ENCODE assay signal across 11 mouse cellular contexts in the genomic region with DNA sequence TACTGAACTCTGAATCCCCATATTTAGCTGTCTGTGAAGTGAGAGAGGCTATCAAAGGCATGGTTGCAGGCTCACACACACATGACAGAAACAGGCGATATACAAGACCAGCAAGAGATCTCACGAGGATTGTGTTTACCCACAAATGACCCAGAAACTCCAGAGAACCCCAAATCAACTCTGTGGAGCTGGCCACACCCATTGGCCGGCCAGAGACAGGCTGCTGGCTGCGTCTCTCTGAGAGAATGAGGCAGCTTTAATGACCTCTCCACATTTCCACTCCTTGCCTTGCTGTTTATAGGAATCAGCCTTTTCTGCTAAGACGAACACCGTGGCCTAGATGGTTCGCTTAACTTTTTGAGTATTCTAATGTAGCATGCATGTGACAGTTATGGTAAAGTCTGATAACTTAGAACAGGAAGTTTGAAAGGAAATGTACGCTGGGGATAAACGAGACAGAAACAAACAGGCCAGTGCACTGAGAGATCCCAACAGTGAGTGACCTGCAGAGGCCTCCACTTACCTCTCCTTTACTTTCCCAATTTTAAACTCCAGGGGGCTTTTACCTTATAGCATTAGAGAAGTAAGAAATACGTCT.
A peak's percentile ranks its signal among the peaks of the same experiment; 100 is the strongest.
DNase-seq lines count a peak whose midpoint lies in the region; ATAC-seq and TF ChIP-seq lines count a peak whose summit lies in the region.
"Had no signal": no experiment of that assay in that cellular context is flagged by ENCODE, and none has a peak within 500 bp of the region (broad histone marks: within the 10 kb centered on the region; RNA-seq: fewer than 3 reads in every experiment).

No protein-coding gene starts in this region.

- peak overlapping the region; percentile 79 for H3K27ac ChIP-seq in heart, embryonic 10.5 days
- peak overlapping the region; percentile 99 for H3K27ac ChIP-seq in MEL (ENCODE audit: control insufficient read depth, low read depth, low read length)
- peak overlapping the region; percentile 47 for H3K27ac ChIP-seq in heart, embryonic 11.5 days (ENCODE audit: low read depth, low read length)
- peak overlapping the region; percentile 58 for H3K27ac ChIP-seq in liver, embryonic 16.5 days (ENCODE audit: low read length)
- H3K27ac ChIP-seq in forebrain, embryonic 14.5 days (ENCODE audit: low read depth, low read length): no peak overlapping the region

- ATAC-seq in heart, embryonic 11.5 days (replicated peaks; ENCODE audit: insufficient number of reproducible peaks, low FRiP score, low TSS enrichment): no peak
- ATAC-seq in liver, embryonic 16.5 days (ENCODE audit: low read depth): peak; percentile 23; the same call in 1 of the 2 replicates
- ATAC-seq in forebrain, embryonic 14.5 days: no peak
- ATAC-seq: activated CD4-positive, CD25-positive, alpha-beta regulatory T cell, adult 4 months had no signal

- peak overlapping the region; percentile 67 for H3K9ac ChIP-seq in MEL (ENCODE audit: control insufficient read depth, low read depth, low read length, poor library complexity, severe bottlenecking)
- 0 out of 2 replicates have a peak overlapping the region, but pooled peaks have one; percentile 44 for H3K9ac ChIP-seq in heart, embryonic 11.5 days (ENCODE audit: low read depth, low read length)
- H3K9ac ChIP-seq in liver, embryonic 16.5 days (ENCODE audit: low read depth, low read length): 0 out of 2 replicates have a peak overlapping the region, but pooled peaks have one; percentile 17
- no peak overlapping the region for H3K9ac ChIP-seq in forebrain, embryonic 14.5 days (ENCODE audit: low read length)

- no peaks in the 10 kb centered on the region for H3K27me3 ChIP-seq in heart, embryonic 10.5 days (ENCODE audit: insufficient read depth, poor library complexity, severe bottlenecking)
- 0 out of 4 replicates have a peak, but pooled peaks cover 0 to under 1% of the 10 kb centered on the region in 2 experiments for H3K27me3 ChIP-seq in MEL (ENCODE audit: control insufficient read depth in 1 of 2, insufficient read depth in 2 of 2, low read length in 2 of 2)
- no peaks in the 10 kb centered on the region for H3K27me3 ChIP-seq in heart, embryonic 11.5 days (ENCODE audit: control insufficient read depth, insufficient read depth, low read length)
- peaks cover 3% of the 10 kb centered on the region; the same call in 1 of the 2 replicates for H3K27me3 ChIP-seq in liver, embryonic 16.5 days (ENCODE audit: control insufficient read depth, insufficient read depth, low read depth, low read length)
- H3K27me3 ChIP-seq in forebrain, embryonic 14.5 days (replicated peaks; ENCODE audit: control insufficient read depth, insufficient read depth, low read length): no peaks in the 10 kb centered on the region
- H3K27me3 ChIP-seq: CH12.LX had no signal

- TF ChIP-seq RAD21 in MEL (IDR thresholded peaks at IDR 0.05; ENCODE audit: low read depth, low read length): no peak; the same call in 1 of the 2 replicates

- peak; percentile 35 to 56; a peak in 2 of 4 replicates for TF ChIP-seq POLR2A in MEL (IDR thresholded peaks at IDR 0.05; ENCODE audit: control insufficient read depth in 1 of 2, insufficient read depth in 1 of 2, low read depth in 1 of 2, low read length in 2 of 2, poor library complexity in 1 of 2)

- peak; percentile 93 to 94 for TF ChIP-seq EP300 in MEL (IDR thresholded peaks at IDR 0.05; ENCODE audit: low read depth in 1 of 2, low read length in 2 of 2)

- no peak for DNase-seq in heart, embryonic 10.5 days (ENCODE audit: low spot score)
- no peak for DNase-seq in heart, postnatal 4 days
- DNase-seq in MEL (ENCODE audit: low read depth, low spot score): peak; percentile 87
- no peak for DNase-seq in forebrain, embryonic 14.5 days (ENCODE audit: low spot score)
- no peak for DNase-seq in cerebellum, adult 18-20 months
- DNase-seq in retina, postnatal 1 day: no peak
- DNase-seq: kidney, adult 11 months had no signal

- no peak overlapping the region for H3K4me2 ChIP-seq in heart, embryonic 11.5 days
- peak overlapping the region; percentile 16; the same call in 1 of the 2 replicates for H3K4me2 ChIP-seq in liver, embryonic 16.5 days (ENCODE audit: low read depth, low read length)
- no peak overlapping the region for H3K4me2 ChIP-seq in forebrain, embryonic 14.5 days (ENCODE audit: low read length)

- no peaks in the 10 kb centered on the region for H3K9me3 ChIP-seq in heart, embryonic 10.5 days
- H3K9me3 ChIP-seq in MEL (replicated peaks; ENCODE audit: insufficient read depth, low read length): no peaks in the 10 kb centered on the region
- H3K9me3 ChIP-seq in heart, embryonic 11.5 days (replicated peaks; ENCODE audit: control insufficient read depth, low read length): no peaks in the 10 kb centered on the region
- peaks cover 3% of the 10 kb centered on the region; the same call in 1 of the 2 replicates for H3K9me3 ChIP-seq in liver, embryonic 16.5 days (replicated peaks; ENCODE audit: control insufficient read depth, low read length)
- H3K9me3 ChIP-seq in forebrain, embryonic 14.5 days (replicated peaks; ENCODE audit: control insufficient read depth, low read length): no peaks in the 10 kb centered on the region

- no peak overlapping the region for H3K4me3 ChIP-seq in heart, embryonic 10.5 days
- H3K4me3 ChIP-seq in MEL (ENCODE audit: control insufficient read depth in 1 of 2, insufficient read depth in 1 of 2, low read depth in 2 of 2, low read length in 2 of 2): peak overlapping the region; percentile 23 to 33
- no peak overlapping the region for H3K4me3 ChIP-seq in heart, embryonic 11.5 days (ENCODE audit: low read depth, low read length)
- H3K4me3 ChIP-seq in liver, embryonic 16.5 days (ENCODE audit: low read depth, low read length): no peak overlapping the region
- no peak overlapping the region for H3K4me3 ChIP-seq in forebrain, embryonic 14.5 days (ENCODE audit: low read depth, low read length)

- peak in 2 of 3 experiments; percentile 15; a peak in 2 of 6 replicates for TF ChIP-seq CTCF in MEL (IDR thresholded peaks at IDR 0.05 in 2 of 3, conservative IDR thresholded peaks at IDR 0.05 in 1 of 3; ENCODE audit: control insufficient read depth in 1 of 3, insufficient read depth in 1 of 3, low read depth in 2 of 3, low read length in 3 of 3, poor library complexity in 1 of 3, severe bottlenecking in 1 of 3)

- H3K36me3 ChIP-seq in heart, embryonic 10.5 days: peaks cover 29% of the 10 kb centered on the region
- peaks cover 0 to 30% of the 10 kb centered on the region in 2 experiments; a peak in 2 of 4 replicates for H3K36me3 ChIP-seq in MEL (ENCODE audit: control insufficient read depth in 1 of 2, insufficient read depth in 2 of 2, low read length in 2 of 2)
- peaks cover 4% of the 10 kb centered on the region; the same call in 1 of the 2 replicates for H3K36me3 ChIP-seq in heart, embryonic 11.5 days (ENCODE audit: control insufficient read depth, insufficient read depth, low read length)
- H3K36me3 ChIP-seq in liver, embryonic 16.5 days (ENCODE audit: control insufficient read depth, insufficient read depth): no peaks in the 10 kb centered on the region
- H3K36me3 ChIP-seq in forebrain, embryonic 14.5 days (ENCODE audit: control insufficient read depth, insufficient read depth, low read length): 0 out of 2 replicates have a peak, but pooled peaks cover 4% of the 10 kb centered on the region

- WGBS in heart, embryonic 10.5 days: 62% methylated on average over 10 of the region's 10 CpGs
- WGBS in heart, embryonic 11.5 days (ENCODE audit: insufficient replicate concordance): 55% methylated on average over 10 of the region's 10 CpGs
- WGBS in liver, embryonic 16.5 days (ENCODE audit: insufficient replicate concordance): 14% methylated on average over 10 of the region's 10 CpGs
- 88% methylated on average over 10 of the region's 10 CpGs for WGBS in forebrain, embryonic 14.5 days

- H3K79me2 ChIP-seq in MEL (ENCODE audit: control insufficient read depth, insufficient read depth, low read length, poor library complexity): no peaks in the 10 kb centered on the region; the same call in 1 of the 2 replicates

- peaks cover 85% of the 10 kb centered on the region for H3K4me1 ChIP-seq in heart, embryonic 10.5 days
- peaks cover 15 to 32% of the 10 kb centered on the region in 2 experiments for H3K4me1 ChIP-seq in MEL (ENCODE audit: control insufficient read depth in 1 of 2, insufficient read depth in 2 of 2, low read length in 2 of 2)
- H3K4me1 ChIP-seq in heart, embryonic 11.5 days (ENCODE audit: control insufficient read depth, insufficient read depth, low read length): peaks cover 84% of the 10 kb centered on the region
- peaks cover 39% of the 10 kb centered on the region for H3K4me1 ChIP-seq in liver, embryonic 16.5 days (ENCODE audit: control insufficient read depth, low read depth, low read length)
- H3K4me1 ChIP-seq in forebrain, embryonic 14.5 days (ENCODE audit: control insufficient read depth, insufficient read depth, low read length): peaks cover 2% of the 10 kb centered on the region; the same call in 1 of the 2 replicates

TF ChIP-seq in MEL, 35 proteins besides CTCF, POLR2A, EP300 and RAD21 (continues in another document):
- TF ChIP-seq USF1 (IDR thresholded peaks at IDR 0.05; ENCODE audit: low read depth, low read length) (peak; percentile 75), SMC3 (IDR thresholded peaks at IDR 0.05; ENCODE audit: low read depth, low read length) (peak; percentile 11; the same call in 1 of the 2 replicates), MAZ (IDR thresholded peaks at IDR 0.05; ENCODE audit: low read depth, low read length) (peak; percentile 57), TBP (IDR thresholded peaks at IDR 0.05; ENCODE audit: low read depth, low read length) (peak; percentile 78), GATA1 (IDR thresholded peaks at IDR 0.05; ENCODE audit: low read depth, low read length) (peak; percentile 92), ZC3H11A (IDR thresholded peaks at IDR 0.05; ENCODE audit: low read depth, low read length) (no peak), POLR2AphosphoS2 (IDR thresholded peaks at IDR 0.05; ENCODE audit: low read length) (peak; percentile 64; the same call in 1 of the 2 replicates), USF2 (IDR thresholded peaks at IDR 0.05; ENCODE audit: borderline replicate concordance in 1 of 2, insufficient read depth in 1 of 2, low read depth in 1 of 2, low read length in 2 of 2) (no peak), MXI1 (IDR thresholded peaks at IDR 0.05; ENCODE audit: low read depth, low read length) (peak; percentile 85), BHLHE40 (IDR thresholded peaks at IDR 0.05; ENCODE audit: borderline replicate concordance, low read depth, low read length) (peak; percentile 87), GABPA (IDR thresholded peaks at IDR 0.05; ENCODE audit: low read depth, low read length) (no peak), JUND (IDR thresholded peaks at IDR 0.05; ENCODE audit: low read depth, low read length) (0 out of 2 replicates have a peak, but pooled peaks have one; percentile 58), MYC (IDR thresholded peaks at IDR 0.05; ENCODE audit: low read depth, low read length) (peak; percentile 91), NELFE (IDR thresholded peaks at IDR 0.05; ENCODE audit: low read depth, low read length) (peak; percentile 74), MYB (IDR thresholded peaks at IDR 0.05; ENCODE audit: low read depth, low read length) (peak; percentile 72), MAFK (IDR thresholded peaks at IDR 0.05; ENCODE audit: borderline replicate concordance, low read depth, low read length) (no peak)

Comparison
In these comparisons a context has a peak if more than half of its experiments do, and no peak if none do; other contexts are left out.
1. H3K4me3 ChIP-seq: peak in MEL (2 of 2); none in heart, embryonic 10.5 days (single experiment), heart, embryonic 11.5 days (single experiment), liver, embryonic 16.5 days (single experiment) and forebrain, embryonic 14.5 days (single experiment).